In genomic region chr15:80536051-80536450, GRCm38 (mm10) we compare ENCODE assay signal across 24 mouse cellular contexts. TPM values are rescaled to one million over a fixed set of nuclear protein-coding genes. Genes with fewer than 3 reads are reported as not detected.
A peak's percentile ranks its signal among the peaks of the same experiment; 100 is the strongest.
DNase-seq lines count a peak whose midpoint lies in the region; ATAC-seq and TF ChIP-seq lines count a peak whose summit lies in the region.
"Had no signal": no experiment of that assay in that cellular context is flagged by ENCODE, and none has a peak within 500 bp of the region (broad histone marks: within the 10 kb centered on the region; RNA-seq: fewer than 3 reads in every experiment).

No protein-coding gene starts in this region.

- TF ChIP-seq POLR2A in cortical plate, adult 2 months (IDR thresholded peaks at IDR 0.05; ENCODE audit: extremely low read depth, insufficient read depth, low read length): peak; percentile 24; the same call in 1 of the 2 replicates

- H3K4me2 ChIP-seq in liver, embryonic 12.5 days: no peak overlapping the region
- H3K4me2 ChIP-seq: midbrain, embryonic 15.5 days had no signal

- intact Hi-C loops in gastrocnemius, adult 2 months (cut with DNase I): no loop called here

- no peak for ATAC-seq in liver, embryonic 12.5 days
- ATAC-seq: hindbrain, embryonic 16.5 days; intestine, postnatal 0 days; midbrain, embryonic 15.5 days had no signal

- H3K4me1 ChIP-seq in liver, embryonic 12.5 days: peaks cover 49% of the 10 kb centered on the region
- peaks cover 2% of the 10 kb centered on the region for H3K4me1 ChIP-seq in cortical plate, adult 2 months (ENCODE audit: control insufficient read depth, insufficient read depth, low read length)
- H3K4me1 ChIP-seq: forebrain, embryonic 10.5 days; midbrain, embryonic 15.5 days had no signal

- no peak for TF ChIP-seq CTCF in cortical plate, adult 2 months (IDR thresholded peaks at IDR 0.05; ENCODE audit: extremely low read depth, insufficient read depth, low read length)
- no peak for TF ChIP-seq CTCF in gastrocnemius, adult 2 months (IDR thresholded peaks at IDR 0.05)

- peaks cover 6% of the 10 kb centered on the region; the same call in 1 of the 2 replicates for H3K27me3 ChIP-seq in liver, embryonic 12.5 days (replicated peaks)
- H3K27me3 ChIP-seq: midbrain, embryonic 15.5 days had no signal

- H3K27ac ChIP-seq in liver, embryonic 12.5 days: 0 out of 2 replicates have a peak overlapping the region, but pooled peaks have one; percentile 28
- H3K27ac ChIP-seq in cortical plate, adult 2 months (ENCODE audit: insufficient read depth, low read length): no peak overlapping the region
- no peak overlapping the region for H3K27ac ChIP-seq in gastrocnemius, adult 2 months
- H3K27ac ChIP-seq: forebrain, embryonic 10.5 days; kidney, postnatal 0 days; midbrain, embryonic 15.5 days had no signal

- H3K36me3 ChIP-seq in liver, embryonic 12.5 days: no peaks in the 10 kb centered on the region
- H3K36me3 ChIP-seq: forebrain, embryonic 10.5 days; midbrain, embryonic 15.5 days had no signal

- H3K9ac ChIP-seq in liver, embryonic 12.5 days: no peak overlapping the region
- H3K9ac ChIP-seq: midbrain, embryonic 15.5 days had no signal

- 74% methylated on average over 2 of the region's 2 CpGs for WGBS in liver, embryonic 12.5 days (ENCODE audit: insufficient replicate concordance)

- H3K9me3 ChIP-seq in liver, embryonic 12.5 days (replicated peaks): no peaks in the 10 kb centered on the region
- H3K9me3 ChIP-seq: forebrain, embryonic 10.5 days; midbrain, embryonic 15.5 days had no signal

- H3K4me3 ChIP-seq in liver, embryonic 12.5 days: no peak overlapping the region
- no peak overlapping the region for H3K4me3 ChIP-seq in cortical plate, adult 2 months (ENCODE audit: insufficient read depth, low read length)
- no peak overlapping the region for H3K4me3 ChIP-seq in gastrocnemius, adult 2 months
- H3K4me3 ChIP-seq: forebrain, embryonic 10.5 days; midbrain, embryonic 15.5 days; myocyte had no signal

- peak; percentile 21 to 57 for DNase-seq in frontal cortex, postnatal 36 days (ENCODE audit: low spot score in 2 of 2)
- no peak for DNase-seq in frontal cortex, postnatal 10 days (ENCODE audit: low spot score in 2 of 2)
- no peak for DNase-seq in liver
- DNase-seq in brain, adult 2 months (ENCODE audit: low read depth, low spot score): peak; percentile 82
- DNase-seq in gastrocnemius, adult 2 months: no peak
- DNase-seq: adrenal gland, postnatal 36 days; cerebellum, adult 2 months; cerebellum, postnatal 36 days; gastrocnemius, postnatal 25 days; lung, adult 18-20 months had no signal

RNA-seq across cellular contexts. Expression of gene Enthd1, which starts 28.9 kb away (rescaled TPM):
- polyA plus RNA-seq in liver, embryonic 12.5 days (2016; fragmentation: Nextera tagmentation; extraction: Ambion mirVana): not detected in 2 replicates
- polyA plus RNA-seq in cortical plate, adult 2 months (2012; rRNA removed): not detected in 2 replicates
- total RNA-seq in gastrocnemius, adult 2 months (2021): not detected
- total RNA-seq: adrenal gland, postnatal 36 days; gastrocnemius, postnatal 25 days; hematopoietic stem cell, adult 5-6 weeks; liver, adult 2 months; megakaryocyte-erythroid progenitor cell, adult 5-6 weeks had no signal
- polyA plus RNA-seq: cerebellum, adult 2 months; forebrain, embryonic 10.5 days; heart, embryonic 16.5 days; hindbrain, embryonic 16.5 days; intestine, postnatal 0 days; kidney, postnatal 0 days; liver, adult 2 months; midbrain, embryonic 15.5 days; myocyte; neural tube, embryonic 14.5 days; small intestine, adult 2 months had no signal

RNA-seq across cellular contexts. Expression of gene Grap2, which starts 36.3 kb away (rescaled TPM):
- polyA plus RNA-seq in liver, embryonic 12.5 days (2016; fragmentation: Nextera tagmentation; extraction: Ambion mirVana): 28.9 and 29.0 TPM in 2 replicates
- 0.23 and 0.25 TPM in 2 replicates for polyA plus RNA-seq in cortical plate, adult 2 months (2012; rRNA removed)
- total RNA-seq in gastrocnemius, adult 2 months (2021): under 1 TPM in 1 of 2 experiments, not detected in 1; 0.31 TPM
- polyA plus RNA-seq: myocyte had no signal

Comparison
In these comparisons a context has a peak if more than half of its experiments do, and no peak if none do; other contexts are left out.
1. DNase-seq: peak in frontal cortex, postnatal 36 days (2 of 2) and brain, adult 2 months (single experiment); none in frontal cortex, postnatal 10 days (0 of 2), liver (single experiment) and gastrocnemius, adult 2 months (single experiment).
2. RNA of gene Grap2, which starts 36.3 kb away (polyA plus RNA-seq): 28.9 to 29.0 TPM in liver, embryonic 12.5 days; 0.23 to 0.25 TPM in cortical plate, adult 2 months; every median in the first group is over 10 times any median in the second.